Mouse (Mus musculus) embryo, embryonic 11 days (tissue): ENCODE data around the gene Gpr4.

Source experiments
- DNase-seq: peaks from one replicate; pipeline ENCODE4 v3.0.0-alpha.2; 2015

Gpr4 gene

GRCm38 (mm10) chr7:19211996-19212755, at the start of gene Gpr4:
Gpr4 (plus strand) TSS chr7:19212538.
- peak; percentile 76 for DNase-seq

- DNase-seq, result no peak
Measured at GRCm38 (mm10) chr7:19162928-19163327, 49.4 kb upstream of the Gpr4 start.

- no peak for DNase-seq
Measured at GRCm38 (mm10) chr7:19163752-19164151, 48.6 kb upstream of the Gpr4 start.

- DNase-seq, result peak; percentile 54
Measured at GRCm38 (mm10) chr7:19164189-19164588, 48.1 kb upstream of the Gpr4 start.

DNA sequence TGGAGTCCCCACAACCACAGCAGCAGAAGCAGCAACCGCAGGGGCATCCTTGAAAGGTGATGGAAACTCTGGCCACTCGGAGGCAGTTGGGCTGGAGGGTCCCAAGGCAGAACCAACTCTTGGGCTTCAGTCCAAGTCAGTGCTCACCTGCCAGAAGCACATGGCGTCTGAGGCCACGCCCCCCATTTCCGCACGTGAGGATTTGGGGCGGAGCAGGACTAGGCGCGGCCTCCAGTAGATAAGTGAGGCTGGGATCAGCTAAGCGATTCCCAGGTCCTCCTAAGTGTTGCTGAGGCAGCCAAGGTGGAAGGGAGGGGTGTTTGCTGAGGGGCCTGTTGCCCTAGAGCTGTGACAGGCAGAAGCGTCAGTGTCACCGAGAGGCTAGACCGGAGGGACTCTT, 47.4 kb upstream of the Gpr4 start:
- peak; percentile 62 for DNase-seq

DNA sequence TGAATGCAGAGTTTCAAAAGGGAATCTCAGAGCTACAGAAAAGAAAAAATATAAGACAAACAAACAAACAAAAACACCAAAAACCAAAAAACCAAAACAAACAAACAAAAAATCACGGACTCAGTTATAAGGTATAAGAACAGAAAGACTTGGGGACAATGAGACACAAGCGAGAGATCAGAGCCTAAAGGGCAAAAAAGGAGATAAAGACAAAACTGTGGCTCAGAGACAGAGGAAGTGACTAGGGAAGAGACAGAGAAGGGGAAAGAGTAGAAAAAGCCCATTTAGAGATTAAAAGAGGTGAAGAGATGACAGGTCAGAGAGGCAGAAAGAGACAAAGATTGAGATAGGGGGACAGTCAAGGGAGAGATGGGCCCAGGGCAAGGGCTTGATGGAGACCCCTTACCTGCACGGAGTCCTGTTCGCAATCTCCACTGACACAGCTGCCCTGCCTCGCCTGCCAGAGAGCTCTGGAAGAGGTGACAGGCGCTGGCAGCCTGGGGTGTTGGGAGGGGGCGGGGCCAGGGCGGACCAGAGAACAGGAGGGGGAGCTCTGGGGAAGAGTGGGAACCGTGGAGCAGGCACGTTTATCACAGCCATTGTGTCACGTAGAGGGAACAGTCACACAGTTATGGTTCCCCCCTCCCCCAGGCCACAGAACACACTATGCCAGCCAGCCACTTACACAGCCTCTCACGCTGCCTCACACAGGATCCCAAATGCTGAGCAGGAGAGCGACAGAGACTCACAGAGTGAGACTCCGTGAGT, 46.5 kb upstream of the Gpr4 start, which contains the start of gene Gipr:
TSS of gene Gipr (minus strand) at position 472 of the 768 bp plus-strand sequence.
- DNase-seq, result peak; percentile 31

GRCm38 (mm10) chr7:19166990-19167389, 45.3 kb upstream of the Gpr4 start:
- no peak for DNase-seq

- no peak for DNase-seq
Measured at GRCm38 (mm10) chr7:19169506-19169905, 42.8 kb upstream of the Gpr4 start.

- peak; percentile 10 for DNase-seq
Measured at GRCm38 (mm10) chr7:19170142-19170541, 42.2 kb upstream of the Gpr4 start.

- no peak for DNase-seq
Measured at GRCm38 (mm10) chr7:19171831-19172230, 40.5 kb upstream of the Gpr4 start.

DNA sequence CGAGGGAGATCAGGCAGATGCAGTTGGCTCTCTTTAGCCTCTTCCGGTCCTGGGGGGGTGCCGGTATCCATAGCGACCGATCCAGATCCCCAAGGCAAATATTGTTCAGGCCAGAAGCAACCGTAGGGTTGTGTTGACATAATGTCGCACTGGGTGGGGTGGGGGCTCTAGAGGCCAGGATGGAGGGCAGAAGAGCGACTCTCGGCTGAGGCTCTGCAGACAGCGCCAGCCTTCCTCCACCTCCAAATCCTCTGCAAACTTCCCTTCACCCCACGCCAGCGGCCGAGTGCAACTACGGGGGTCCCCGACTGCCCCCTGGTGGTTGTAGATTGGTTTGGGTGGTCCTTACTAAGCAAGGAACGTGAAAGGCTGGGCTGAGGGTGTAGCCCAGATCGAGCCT, 39.5 kb upstream of the Gpr4 start:
- peak; percentile 94 for DNase-seq

GRCm38 (mm10) chr7:19175708-19176515, 36.4 kb upstream of the Gpr4 start, which contains the start of gene Eml2:
Eml2 (plus strand) TSS chr7:19176421.
- peak; percentile 74 for DNase-seq

DNA sequence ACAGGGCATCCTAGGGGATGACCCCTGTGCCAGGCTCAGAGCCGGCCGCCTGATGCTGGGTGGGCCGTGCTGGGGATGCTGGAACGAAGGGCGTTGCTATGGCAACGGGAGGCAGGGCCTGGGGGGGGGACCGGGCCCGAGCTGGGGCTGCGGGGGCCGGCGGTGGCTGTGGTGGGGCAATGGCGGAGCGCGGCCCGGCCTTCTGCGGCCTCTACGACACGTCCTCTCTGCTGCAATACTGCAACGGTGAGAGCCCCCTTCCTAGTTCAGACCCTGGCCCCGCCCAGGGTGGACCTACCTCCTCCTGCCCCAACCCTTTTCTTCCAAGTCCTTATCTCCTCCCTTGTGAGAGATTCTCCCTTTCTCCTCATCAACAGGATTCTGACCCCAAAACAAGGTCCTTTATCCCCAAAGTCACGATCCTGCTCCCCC, 35.8 kb upstream of the Gpr4 start:
- DNase-seq, result no peak

DNA sequence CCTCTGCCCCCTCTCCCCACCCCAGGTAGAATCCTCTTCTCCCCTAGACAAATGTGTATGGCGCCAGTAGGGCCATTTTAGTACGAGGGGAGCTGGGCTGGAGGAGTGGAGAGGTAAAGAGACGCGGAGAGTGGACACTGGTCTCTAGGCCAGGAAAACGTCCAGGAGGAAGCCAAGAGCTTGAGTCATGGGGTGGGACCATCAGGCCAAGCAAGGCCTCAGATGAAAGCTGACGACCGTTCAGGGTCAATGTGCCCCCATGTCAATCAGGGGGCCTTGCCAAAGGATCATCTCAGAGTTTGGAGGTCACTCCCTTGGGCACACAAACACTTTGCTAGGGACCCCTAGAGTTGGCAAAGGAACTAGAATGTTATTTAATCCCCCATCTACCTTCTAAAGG, 35.1 kb upstream of the Gpr4 start:
- DNase-seq, result no peak

DNA sequence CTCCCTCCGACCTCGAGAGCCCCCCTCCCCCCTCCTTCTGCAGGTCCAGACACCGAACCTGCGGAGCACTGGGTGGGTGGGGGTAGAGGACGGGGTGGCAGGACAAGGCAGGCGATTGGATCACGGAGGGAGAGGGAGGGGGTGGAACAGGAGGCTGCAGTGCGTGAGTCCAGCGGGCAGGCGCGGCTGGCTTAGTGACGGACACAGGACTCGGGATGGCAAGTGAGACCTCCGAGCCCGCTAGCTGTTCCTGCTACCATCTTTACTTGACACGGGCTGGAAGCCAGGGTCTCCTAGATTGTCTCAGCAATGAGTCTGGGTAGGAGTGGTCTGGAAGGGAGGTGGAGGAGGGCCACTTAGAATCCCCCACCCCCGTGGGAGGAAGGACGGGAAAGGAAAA, 34.3 kb upstream of the Gpr4 start:
- DNase-seq, result no peak

DNA sequence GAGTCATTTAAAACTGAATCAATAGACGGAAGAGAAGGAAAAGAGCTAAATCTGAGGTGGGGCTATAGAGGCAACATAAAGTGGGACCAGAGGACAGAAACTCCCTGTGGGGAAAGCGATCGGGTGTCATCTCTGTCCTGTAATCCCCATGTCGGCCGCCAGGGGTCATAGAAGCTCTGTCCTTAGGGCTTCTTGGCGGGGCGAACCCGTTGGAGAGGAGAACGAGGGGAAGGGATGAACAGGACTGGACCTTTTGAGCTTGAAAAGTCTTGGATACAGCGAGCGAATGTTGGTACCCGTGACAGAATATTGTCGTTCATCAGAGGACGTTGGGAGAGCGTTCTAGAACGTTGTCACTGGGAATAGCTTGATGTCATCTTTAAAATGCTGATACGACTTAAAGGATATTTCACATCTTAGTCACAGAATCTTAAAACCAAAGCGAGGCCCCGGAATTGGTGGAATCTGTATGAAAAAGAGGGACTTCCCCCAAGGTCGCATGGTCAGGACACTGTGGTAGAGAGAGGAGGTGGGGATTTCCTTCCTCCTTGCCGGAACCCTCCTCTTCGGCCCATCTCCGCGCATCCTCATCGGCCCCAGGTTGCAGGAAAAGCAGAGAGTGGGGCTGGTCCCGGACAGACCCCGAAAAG, 33.8 kb upstream of the Gpr4 start:
- DNase-seq, result peak; percentile 81

- peak; percentile 90 for DNase-seq
Measured at GRCm38 (mm10) chr7:19179173-19179572, 33.2 kb upstream of the Gpr4 start.

GRCm38 (mm10) chr7:19179936-19180335, 32.4 kb upstream of the Gpr4 start:
- no peak for DNase-seq

DNA sequence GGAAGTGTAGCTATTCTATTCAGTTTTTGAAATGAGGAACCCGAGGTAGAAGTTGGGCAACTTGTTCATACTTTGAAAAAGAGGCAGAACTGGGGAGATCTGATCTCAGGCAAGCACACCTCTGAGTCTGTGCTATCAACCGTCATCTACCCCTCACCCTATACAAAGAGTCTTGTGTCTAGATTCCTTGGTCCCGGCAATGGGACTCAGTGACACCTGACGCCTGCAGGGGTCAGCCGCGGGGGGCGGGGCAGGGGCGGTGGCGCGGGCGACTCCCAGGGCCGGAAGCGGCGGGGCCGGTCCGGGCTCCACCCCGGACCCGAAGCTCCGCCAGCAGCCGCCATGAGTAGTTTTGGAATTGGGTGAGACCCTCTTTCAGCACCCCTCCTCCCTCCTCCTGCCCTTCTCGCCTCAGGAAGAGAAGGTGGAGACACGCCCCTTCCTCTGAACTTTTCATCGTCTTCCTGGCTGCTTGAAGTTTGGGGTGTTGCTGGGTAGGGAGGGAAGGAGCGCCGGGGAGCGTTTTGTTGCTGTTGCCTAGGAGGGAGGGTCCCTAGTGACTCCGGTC, 31.4 kb upstream of the Gpr4 start:
- DNase-seq, result peak; percentile 79

- no peak for DNase-seq
Measured at GRCm38 (mm10) chr7:19184250-19184649, 28.1 kb upstream of the Gpr4 start.

GRCm38 (mm10) chr7:19184758-19185157, 27.6 kb upstream of the Gpr4 start:
- DNase-seq, result no peak

- DNase-seq, result no peak
Measured at GRCm38 (mm10) chr7:19194676-19195075, 17.7 kb upstream of the Gpr4 start.
